Mouse (Mus musculus) C2C12 (cell line): Measurements from ENCODE around the gene Dennd5a. TPM values are rescaled to one million over a fixed set of nuclear protein-coding genes. Genes with fewer than 3 reads are reported as not detected.
A peak's percentile ranks its signal among the peaks of the same experiment; 100 is the strongest.

ENCODE experiments used
- H3K27me3 ChIP-seq: one replicate; pipeline ENCODE4 v1.6.1; 2011; ENCODE audit not compliant: control insufficient read depth, insufficient read depth, insufficient read length
- H3K36me3 ChIP-seq: one replicate; pipeline ENCODE4 v1.6.1; 2011; ENCODE audit not compliant: control insufficient read depth, insufficient read depth
- H3K4me3 ChIP-seq: one replicate; pipeline ENCODE4 v1.5.1; 2011; ENCODE audit warnings: mild to moderate bottlenecking, control low read depth; ENCODE audit not compliant: poor library complexity, insufficient read depth, severe bottlenecking
- H3K79me2 ChIP-seq: one replicate; pipeline ENCODE4 v1.6.1; 2011; ENCODE audit not compliant: control insufficient read depth, insufficient read depth
- H3K79me3 ChIP-seq: one replicate; pipeline ENCODE4 v1.6.1; 2011; ENCODE audit warnings: low read depth, control low read depth
- H3ac ChIP-seq: one replicate; pipeline ENCODE3; 2011; ENCODE audit warnings: low read depth; ENCODE audit not compliant: control insufficient read depth, insufficient read length
- CEBPB ChIP-seq: IDR thresholded peaks from one replicate; pipeline ENCODE4 v1.6.1; 2011; ENCODE audit warnings: low read depth, mild to moderate bottlenecking, control low read depth, moderate library complexity
- CTCF ChIP-seq: IDR thresholded peaks from one replicate; pipeline ENCODE4 v1.5.1; 2011; ENCODE audit not compliant: control insufficient read depth, insufficient read depth, insufficient read length
- FOSL1 ChIP-seq: IDR thresholded peaks from one replicate; pipeline ENCODE4 v1.8.0; 2011; ENCODE audit warnings: mild to moderate bottlenecking, low read length; ENCODE audit not compliant: poor library complexity, insufficient read depth, severe bottlenecking
- MAX ChIP-seq: IDR thresholded peaks from one replicate; pipeline ENCODE4 v1.6.1; 2011; ENCODE audit warnings: mild to moderate bottlenecking, control low read depth
- MYOD1 ChIP-seq: IDR thresholded peaks from one replicate; pipeline ENCODE4 v1.6.1; 2011; ENCODE audit warnings: low read depth; ENCODE audit not compliant: control insufficient read depth, insufficient read length
- MYOG ChIP-seq: IDR thresholded peaks from one replicate; pipeline ENCODE4 v1.6.1; 2011; ENCODE audit not compliant: control insufficient read depth, insufficient read length; ENCODE audit errors: extremely low read depth
- USF1 ChIP-seq: IDR thresholded peaks from one replicate; pipeline ENCODE4 v1.6.1; 2011; ENCODE audit warnings: low read depth, mild to moderate bottlenecking, control low read depth, moderate library complexity
- polyA plus RNA-seq: library from polyadenylated mRNA; unstranded; fragments of >200 nt; fragmentation: generic; extraction: Trizol; gene quantifications from one replicate; pipeline ENCODE4 v1.2.1, GENCODE M21; 2012; ENCODE audit warnings: missing spikeins

Gene Dennd5a
- polyA plus RNA-seq, 1 experiment: 46.2 TPM

- Histone ChIP-seq H3K36me3 (no peaks in the 10 kb centered on the region), H3K4me3 (no peak overlapping the region), H3K27me3 (no peaks in the 10 kb centered on the region), H3K79me3 (no peaks in the 10 kb centered on the region), H3K79me2 (no peaks in the 10 kb centered on the region), H3ac (peak overlapping the region; percentile 18)
- TF ChIP-seq USF1 (peak; percentile 75), MYOD1 (peak; percentile 43), CEBPB (no peak), MAX (peak; percentile 92), MYOG (no peak), CTCF (no peak), FOSL1 (peak; percentile 62)
Observed at GRCm38 (mm10) chr7:110002968-110003367, 42.7 kb upstream of the Dennd5a start.

DNA sequence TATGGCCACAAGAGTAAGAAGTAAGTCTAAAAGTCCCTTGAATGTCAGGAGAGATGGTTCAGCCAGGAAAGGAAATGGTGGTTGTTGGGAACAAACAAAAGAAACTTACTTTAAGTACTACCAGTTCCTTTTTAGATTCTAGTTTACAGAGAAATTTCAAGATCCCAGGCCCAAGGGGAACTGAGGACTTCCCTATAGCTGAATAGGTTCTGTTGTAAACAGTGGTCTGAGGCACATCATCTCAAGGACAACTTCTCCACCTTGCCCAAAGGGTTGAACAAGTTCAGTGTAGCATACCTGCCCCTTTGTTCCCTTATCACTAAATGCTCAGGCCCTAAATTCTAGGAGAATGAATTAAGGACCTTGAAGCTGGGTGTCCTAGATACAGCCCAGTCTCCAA is 41.8 kb upstream of the Dennd5a start:
- TF ChIP-seq MYOD1 (no peak), MAX (no peak), CEBPB (no peak), CTCF (no peak), MYOG (no peak), USF1 (no peak), FOSL1 (no peak)

DNA sequence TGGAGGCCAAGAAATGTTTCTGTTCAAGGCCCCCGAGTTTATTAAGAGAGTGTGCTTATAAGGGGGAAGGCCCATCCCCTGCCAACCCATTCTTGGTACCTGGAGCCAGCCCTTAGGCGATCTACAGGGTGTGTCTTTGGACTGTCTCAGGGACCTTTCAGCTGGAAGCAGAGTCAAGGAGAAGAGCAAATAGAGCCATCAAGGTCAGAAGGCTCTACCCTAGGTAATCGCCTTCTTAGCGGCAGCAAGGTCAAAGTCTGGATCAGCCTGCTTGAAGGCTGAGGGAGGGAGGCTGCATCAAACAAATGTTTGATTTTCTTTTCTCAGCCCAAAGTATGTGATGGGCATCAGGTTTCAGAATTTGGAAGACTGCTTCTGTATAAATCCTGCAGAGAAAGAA is 38.1 kb upstream of the Dennd5a start:
- TF ChIP-seq MYOD1 (no peak), CTCF (no peak), FOSL1 (no peak), MYOG (no peak), USF1 (no peak), MAX (no peak), CEBPB (no peak)
- Histone ChIP-seq H3ac (no peak overlapping the region), H3K27me3 (no peaks in the 10 kb centered on the region), H3K79me3 (no peaks in the 10 kb centered on the region), H3K79me2 (no peaks in the 10 kb centered on the region), H3K36me3 (no peaks in the 10 kb centered on the region), H3K4me3 (no peak overlapping the region)

More for the DNA sequence above, 41.8 kb upstream of the Dennd5a start:
- Histone ChIP-seq H3K4me3 (no peak overlapping the region), H3K36me3 (no peaks in the 10 kb centered on the region), H3ac (no peak overlapping the region), H3K79me3 (no peaks in the 10 kb centered on the region), H3K79me2 (no peaks in the 10 kb centered on the region), H3K27me3 (no peaks in the 10 kb centered on the region)

- H3K79me2 ChIP-seq: no peaks in the 10 kb centered on the region
- no peaks in the 10 kb centered on the region for H3K79me3 ChIP-seq
- no peaks in the 10 kb centered on the region for H3K36me3 ChIP-seq
- H3K4me3 ChIP-seq: no peak overlapping the region
- no peak overlapping the region for H3ac ChIP-seq
- TF ChIP-seq USF1: no peak
- TF ChIP-seq CTCF: no peak
- no peak for TF ChIP-seq MAX
- no peak for TF ChIP-seq MYOD1
- no peak for TF ChIP-seq MYOG
- no peak for TF ChIP-seq CEBPB
- H3K27me3 ChIP-seq: no peaks in the 10 kb centered on the region
Observed at GRCm38 (mm10) chr7:109993157-109993959, 33.1 kb upstream of the Dennd5a start.

DNA sequence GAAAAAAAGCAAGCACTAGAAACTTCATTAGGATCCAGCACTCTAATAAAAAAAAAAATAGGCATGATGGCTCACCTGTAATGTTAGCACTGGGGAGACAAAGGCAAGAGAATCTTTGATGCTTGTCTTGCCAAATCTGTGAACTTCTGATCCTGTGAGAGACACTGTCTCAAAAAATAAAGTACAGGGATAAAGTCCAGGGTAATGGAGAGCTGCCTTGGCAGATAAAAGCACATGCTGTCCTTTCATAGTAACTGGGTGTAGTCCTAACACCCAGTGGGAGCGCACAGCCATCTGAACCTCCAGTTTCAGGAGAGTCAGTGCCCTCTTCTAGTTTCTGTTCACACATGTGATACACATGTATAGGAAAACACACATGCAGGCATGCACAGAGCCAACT is 31.0 kb upstream of the Dennd5a start:
- Histone ChIP-seq H3K79me2 (no peaks in the 10 kb centered on the region), H3K36me3 (no peaks in the 10 kb centered on the region), H3K4me3 (no peak overlapping the region), H3ac (no peak overlapping the region), H3K79me3 (no peaks in the 10 kb centered on the region), H3K27me3 (no peaks in the 10 kb centered on the region)
- TF ChIP-seq MYOG: no peak
- TF ChIP-seq MYOD1: no peak
- no peak for TF ChIP-seq USF1
- no peak for TF ChIP-seq FOSL1
- TF ChIP-seq MAX: no peak
- no peak for TF ChIP-seq CEBPB
- TF ChIP-seq CTCF: no peak
